Mouse (Mus musculus) kidney, adult 8-10 months (tissue): ENCODE data around the gene Olfr1231.

Experiments used
- DNase-seq, 2 experiments: peaks; one replicate each; pipeline ENCODE4 v3.0.0; 2022

Gene Olfr1231

DNA sequence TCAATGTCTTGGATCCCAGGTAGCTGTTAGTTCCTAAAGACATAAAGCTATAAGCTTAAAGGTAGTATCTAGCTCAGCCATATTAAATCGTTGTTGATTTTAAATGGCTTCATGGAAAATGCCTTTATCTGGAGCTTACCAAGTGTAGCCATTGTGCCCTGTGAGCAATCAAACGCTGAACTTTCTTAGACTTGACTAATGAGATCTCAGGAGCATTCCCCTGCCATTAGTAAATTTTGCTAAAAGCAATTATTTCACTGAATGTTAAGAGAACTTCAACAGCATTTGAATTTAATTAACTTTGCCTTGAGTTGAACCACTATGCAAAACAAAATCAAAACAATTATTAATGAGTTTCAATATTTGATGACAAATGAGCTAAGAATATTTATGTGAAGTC lies at the start of gene Olfr1231:
Gene Olfr1231, minus strand, starts transcription at position 101 of the 400 bp plus-strand sequence.
- no peak for DNase-seq

DNA sequence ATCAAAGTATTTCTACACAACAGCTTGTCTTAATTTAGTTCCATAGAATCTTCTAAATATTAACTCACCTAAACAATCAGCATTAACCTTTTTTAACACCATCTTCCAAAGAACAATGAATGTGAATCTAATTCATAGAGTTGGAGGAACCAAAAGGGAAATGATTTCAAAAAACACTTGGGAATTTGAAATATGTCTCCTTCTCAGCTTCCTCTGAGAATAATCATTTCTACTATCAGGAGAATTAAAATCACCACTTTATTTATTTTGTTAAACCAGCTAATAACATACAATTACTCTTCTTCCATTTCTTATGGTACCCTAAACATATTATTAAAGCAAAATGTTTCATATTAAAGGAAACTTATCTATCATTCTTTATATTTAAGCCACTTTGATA lies 35.4 kb upstream of the Olfr1231 start, which contains the start of gene Olfr1233:
Gene Olfr1233, minus strand, starts transcription at position 101 of the 400 bp plus-strand sequence.
- no peak for DNase-seq

DNA sequence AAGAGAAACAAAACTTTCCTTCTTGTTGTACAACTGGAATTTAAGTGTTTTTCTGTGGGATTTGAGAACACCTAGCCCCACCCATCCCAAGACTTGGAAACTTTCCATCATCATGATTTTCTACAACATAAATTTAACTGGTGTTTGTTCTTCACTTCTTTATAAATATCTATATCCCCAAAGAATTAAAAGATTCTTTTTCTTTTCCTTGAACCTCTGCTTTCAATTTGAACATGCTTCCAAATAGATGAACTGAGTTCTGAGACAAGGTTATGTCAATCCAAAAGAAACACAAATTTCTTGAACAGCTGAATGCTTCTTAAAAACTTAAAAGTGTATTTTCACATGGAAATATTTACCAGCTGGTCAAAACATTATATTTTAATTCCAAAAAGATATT lies 22.7 kb upstream of the Olfr1231 start, which contains the start of gene Olfr1232:
Gene Olfr1232, minus strand, starts transcription at position 101 of the 400 bp plus-strand sequence.
- no peak for DNase-seq

- no peak for DNase-seq
These were observed 9.7 kb downstream of the Olfr1231 start, which contains the start of gene Olfr1230 for GRCm38 (mm10) chr2:89297168-89297567. Gene Olfr1230, minus strand, starts transcription at chr2:89297268.

DNA sequence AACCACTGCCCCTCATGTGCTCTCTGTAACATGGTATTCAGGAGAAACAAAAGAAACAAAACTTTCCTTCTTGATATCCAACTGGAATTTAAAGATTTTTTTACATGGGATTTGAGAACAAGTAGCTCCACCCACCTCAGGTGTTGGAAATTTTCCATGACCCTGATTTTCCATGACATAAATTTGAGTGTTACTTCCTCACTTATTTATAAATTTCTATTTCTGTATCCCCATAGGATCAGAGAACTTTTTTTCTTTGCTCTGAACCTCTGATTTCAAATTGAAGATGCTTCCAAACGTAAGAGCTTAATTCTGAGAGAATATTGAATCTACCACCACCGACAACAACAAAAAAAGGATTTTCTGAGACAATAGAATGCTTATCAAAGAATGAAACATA lies 19.0 kb downstream of the Olfr1231 start, which contains the start of gene Olfr1229:
Gene Olfr1229, minus strand, starts transcription at position 101 of the 400 bp plus-strand sequence.
- DNase-seq, result no peak

DNA sequence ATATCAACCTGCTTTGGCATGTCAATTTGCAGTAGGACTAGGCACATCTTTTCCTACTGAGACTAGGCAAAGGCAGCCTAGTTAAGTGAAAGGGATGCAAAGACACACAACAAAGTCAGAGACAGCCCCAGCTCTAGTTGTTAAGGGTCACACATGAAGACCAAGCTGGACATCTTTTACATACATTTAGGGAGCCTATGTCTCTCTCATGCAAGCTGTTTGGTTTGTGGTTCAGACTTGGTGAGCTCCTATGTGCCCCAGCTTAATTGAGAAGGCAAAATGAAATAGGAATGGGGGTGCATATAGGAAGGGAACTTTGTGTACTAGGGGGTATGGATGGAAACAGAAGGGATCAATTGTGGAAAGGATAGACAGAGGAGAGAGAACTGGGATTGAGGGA lies 52.9 kb downstream of the Olfr1231 start, which contains the start of gene Olfr1228:
Gene Olfr1228, minus strand, starts transcription at position 101 of the 400 bp plus-strand sequence.
- no peak for DNase-seq
